Mouse (Mus musculus): ENCODE results near the gene Laptm5.

Gene Laptm5

DNA sequence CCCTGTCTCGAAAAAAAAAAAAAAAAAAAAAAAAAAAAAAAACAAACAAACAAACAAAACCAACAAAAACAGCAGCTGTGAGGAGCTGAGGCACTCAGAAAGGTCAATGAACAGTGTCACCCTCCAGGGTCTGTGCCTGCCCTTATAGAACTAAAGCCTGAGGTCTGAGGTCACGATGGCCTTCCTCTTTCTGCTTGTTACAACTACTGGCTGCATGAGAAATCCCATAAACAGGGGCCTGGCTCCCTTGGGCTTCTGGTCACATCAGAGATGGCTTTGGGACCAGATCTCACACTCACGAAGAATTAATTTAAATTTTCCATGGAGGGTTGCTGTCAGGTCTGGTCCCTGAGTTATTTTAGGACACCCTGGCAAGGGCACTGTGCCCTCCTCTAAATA lies 13.5 kb upstream of the Laptm5 start:
- DNase-seq (ENCODE audit: low read depth, low spot score): no peak

DNA sequence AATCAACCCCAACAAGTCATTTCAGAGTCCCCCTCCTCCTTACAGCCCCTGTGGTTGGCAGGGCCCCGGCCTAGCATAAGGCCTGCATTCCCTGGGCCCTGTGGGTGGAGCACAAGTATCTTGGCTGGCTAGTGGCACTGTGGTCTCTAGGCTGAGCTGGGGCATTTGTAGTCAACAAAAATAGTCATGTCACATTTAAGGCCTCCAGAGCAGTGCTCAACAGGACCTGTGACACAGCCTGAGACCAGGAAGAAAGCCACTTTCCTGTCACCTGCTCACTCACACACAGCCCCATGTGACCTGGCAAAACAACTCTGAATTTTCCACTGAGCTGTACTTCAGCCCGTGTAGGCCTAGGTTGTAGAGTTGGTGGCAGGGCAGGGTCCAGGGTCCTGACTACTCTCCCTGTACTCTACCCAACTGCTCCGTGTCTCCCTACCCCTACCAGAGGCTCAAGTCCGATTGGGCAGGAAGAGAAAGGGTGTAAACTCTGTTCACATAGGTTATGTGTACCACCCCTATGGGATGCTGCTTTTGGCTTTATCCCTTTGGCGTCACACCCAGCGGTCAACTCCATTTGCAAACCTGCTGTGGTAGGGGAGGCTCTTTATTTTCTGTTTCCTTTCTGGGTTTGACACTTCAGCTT lies 13.0 kb upstream of the Laptm5 start:
- no peak for DNase-seq (ENCODE audit: low read depth, low spot score)

DNA sequence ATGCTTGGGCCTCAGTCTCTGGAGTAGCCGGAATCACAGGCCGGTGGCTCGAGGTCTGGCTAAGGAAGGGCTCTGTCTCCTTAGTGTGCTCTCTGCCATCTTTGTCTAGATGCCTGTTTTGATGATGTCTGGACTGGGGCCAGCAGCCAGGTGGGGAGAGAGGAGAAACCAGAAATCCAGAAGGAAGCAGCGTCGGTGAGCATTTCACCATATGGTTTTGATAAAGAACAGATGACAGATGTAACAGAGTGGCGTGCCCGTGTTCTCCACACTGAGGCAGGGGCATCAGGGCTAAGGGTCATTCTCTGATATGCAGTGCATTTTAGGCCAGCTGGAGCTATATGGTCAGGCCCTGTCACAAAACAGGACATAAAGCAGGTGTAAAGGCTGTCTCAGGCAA lies 12.2 kb upstream of the Laptm5 start:
- DNase-seq (ENCODE audit: low read depth, low spot score): no peak

DNA sequence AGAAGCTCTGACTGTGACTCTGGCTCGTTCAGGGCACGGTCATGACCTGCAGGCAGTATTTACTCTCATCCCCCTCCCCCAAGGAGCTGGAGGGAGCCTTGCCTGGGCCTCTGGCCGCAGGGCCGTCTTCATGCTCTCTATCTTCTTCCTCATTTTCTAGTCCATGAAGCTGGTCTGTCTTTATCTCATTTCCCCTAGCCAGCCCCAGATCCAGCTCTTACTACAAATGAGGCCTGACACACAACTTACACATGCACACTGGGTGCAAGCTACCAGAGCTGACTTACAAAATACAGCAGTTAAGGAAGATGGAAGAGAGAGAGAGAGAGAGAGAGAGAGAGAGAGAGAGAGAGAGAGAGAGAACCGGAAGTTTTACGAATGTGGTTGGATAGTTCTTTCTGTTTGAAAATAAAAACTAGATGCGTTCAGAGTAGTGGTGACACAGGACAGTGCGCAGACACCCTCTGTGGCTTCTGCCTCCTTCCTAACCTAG lies 10.6 kb upstream of the Laptm5 start:
- no peak for DNase-seq (ENCODE audit: low read depth, low spot score)

DNA sequence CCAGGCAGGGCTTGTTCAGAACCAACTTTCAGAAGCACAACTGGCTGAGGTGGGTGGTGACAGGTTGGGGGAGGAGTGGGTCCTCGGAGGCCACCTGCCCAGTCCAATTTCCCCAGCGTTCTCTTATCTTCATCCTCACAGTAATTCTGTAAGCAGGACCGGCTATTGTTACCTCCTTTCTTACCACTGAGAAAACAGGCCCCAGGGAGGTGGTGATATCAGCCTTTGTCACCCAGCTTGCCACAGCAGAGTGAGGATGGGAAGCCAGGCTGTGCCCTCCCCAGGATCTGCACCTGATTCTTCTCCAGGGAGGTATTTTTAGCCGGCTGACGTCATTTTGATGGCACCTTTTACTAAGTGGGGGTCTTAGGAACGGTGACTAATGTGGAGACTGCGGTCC lies 7.9 kb upstream of the Laptm5 start:
- no peak for DNase-seq (ENCODE audit: low read depth, low spot score)

DNA sequence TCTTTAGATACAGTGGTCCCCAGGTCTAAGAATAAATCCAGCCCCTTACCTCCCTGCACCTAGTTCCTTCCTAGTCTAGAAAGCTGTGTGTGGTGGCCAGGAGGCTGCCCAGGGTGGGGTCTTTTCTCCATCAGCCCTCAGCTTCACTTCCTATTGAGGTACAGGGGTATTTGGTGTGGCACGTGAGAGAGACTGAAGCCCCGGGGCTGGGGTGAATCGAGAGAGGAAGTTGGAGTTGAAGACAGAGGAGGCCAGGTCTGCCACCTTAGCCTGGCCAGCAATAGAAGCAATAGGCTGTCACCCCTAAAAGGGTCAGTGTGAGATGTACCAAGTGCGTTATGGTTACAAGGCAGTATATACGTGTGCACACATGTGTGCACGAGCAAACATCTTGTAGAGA lies 7.0 kb upstream of the Laptm5 start:
- DNase-seq (ENCODE audit: low read depth, low spot score): no peak

DNA sequence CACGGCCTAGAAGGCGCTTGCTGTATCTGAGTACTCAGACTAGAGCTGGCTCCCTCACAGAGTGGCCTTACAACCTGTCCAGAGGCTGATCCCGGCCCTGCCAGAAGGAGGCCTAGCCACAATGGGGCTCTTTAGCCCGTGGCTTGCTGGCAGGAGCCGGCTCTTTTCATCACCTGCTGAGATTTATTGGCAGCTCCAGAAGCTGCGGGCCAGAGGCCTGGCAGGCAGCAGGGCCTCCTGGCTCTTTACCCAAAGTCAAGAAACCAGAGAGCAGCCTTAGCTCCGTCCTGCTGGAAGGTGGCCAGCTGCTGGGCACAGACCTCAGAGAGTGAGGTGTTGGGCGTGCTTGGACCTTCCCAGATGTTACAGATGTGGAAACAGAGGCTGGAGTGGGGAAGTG lies 6.6 kb upstream of the Laptm5 start:
- DNase-seq (ENCODE audit: low read depth, low spot score): peak; percentile 72

DNA sequence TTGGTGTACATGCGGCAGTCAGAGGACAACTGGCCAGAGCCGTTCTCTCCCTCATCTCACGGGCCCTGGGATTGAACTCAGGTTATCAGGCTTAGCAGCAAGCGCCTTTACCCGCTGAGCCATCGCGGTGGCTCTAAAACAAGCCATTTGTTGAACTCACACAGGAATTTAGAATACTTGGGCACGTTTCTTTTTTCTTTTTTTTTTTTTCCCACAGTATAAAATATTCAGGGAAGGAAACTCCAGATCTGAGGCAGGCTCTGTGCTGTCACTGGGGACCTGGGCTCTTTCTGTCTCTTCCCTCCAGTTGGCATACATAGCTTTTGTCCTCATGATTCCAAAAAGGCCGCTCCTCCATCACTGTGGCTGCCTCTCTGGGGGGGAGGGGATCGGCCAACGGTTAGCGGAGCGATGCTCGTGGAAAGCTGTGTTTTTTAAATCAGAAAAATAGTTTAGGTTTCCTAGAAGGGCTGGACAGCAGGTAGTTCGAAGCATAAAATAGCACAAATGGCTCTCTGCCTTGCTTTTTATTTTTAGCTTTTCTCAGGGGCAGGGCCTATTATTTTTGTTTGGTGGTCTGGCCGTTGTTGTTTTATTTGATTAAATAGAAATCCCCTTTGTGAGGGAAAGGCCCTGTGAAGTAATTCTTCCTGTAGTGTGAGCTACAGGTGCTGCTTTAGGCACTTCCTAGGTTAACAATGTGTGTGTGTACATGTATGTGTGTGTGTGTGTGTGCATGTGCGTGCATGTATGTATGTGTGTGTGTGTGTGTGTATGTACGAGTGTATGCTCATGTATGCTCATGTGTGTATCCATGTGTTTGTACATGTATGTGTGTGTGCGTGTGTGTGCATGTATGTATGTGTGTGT lies 5.5 kb upstream of the Laptm5 start:
- no peak for DNase-seq (ENCODE audit: low read depth, low spot score)

DNA sequence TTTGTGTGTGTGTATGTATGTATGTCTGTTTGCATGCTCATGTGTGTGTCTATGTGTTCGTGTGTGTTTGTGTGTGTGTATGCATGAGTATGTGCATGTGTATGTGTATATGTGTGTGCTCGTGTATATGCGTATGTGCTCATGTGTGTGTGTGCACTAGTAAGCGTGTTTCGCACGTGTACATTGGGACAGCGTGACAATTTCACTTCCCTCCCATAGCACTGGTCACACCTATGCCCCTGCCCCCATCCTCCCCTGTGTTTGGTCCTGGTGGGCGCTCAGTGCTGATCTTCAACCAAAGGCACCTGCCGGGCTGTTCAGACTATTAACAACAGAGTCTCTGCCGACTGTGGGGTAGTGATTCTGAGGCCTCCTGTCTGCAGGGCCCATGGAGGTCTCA lies 4.8 kb upstream of the Laptm5 start:
- DNase-seq (ENCODE audit: low read depth, low spot score): no peak

DNA sequence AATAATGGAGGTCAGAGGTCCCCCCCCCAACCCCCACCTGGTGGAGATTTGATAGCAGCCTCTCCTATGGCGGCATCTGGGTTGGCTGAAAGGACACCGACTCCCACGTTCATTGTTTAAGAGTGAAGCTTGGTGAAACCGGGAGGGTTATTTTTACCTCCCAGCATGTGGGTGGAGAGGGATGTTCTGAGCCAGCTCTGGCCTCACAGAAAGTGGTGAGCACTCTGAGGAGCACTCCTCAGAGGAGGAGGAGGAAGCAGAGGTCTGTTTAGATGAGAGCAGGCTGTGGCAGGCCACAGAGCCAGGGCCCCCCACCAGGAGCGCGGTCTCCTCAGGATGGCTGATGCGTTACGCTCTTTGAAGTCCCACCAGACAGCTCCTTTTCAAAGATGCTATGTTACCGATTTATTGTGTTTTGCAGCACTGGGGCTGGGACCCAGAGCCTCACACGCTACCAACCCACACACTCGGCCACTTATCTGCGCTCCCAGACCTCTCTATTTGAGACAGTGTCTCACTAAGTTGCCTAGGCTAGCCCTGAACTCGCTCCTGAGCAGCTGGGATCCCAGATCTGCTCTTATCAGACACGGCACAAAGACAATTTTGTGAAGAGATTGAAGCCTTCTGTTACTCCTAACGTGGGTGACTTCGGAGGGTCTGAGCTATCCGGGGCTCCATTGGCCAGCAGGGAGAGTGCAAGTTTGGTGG lies 3.6 kb upstream of the Laptm5 start:
- DNase-seq (ENCODE audit: low read depth, low spot score): no peak

DNA sequence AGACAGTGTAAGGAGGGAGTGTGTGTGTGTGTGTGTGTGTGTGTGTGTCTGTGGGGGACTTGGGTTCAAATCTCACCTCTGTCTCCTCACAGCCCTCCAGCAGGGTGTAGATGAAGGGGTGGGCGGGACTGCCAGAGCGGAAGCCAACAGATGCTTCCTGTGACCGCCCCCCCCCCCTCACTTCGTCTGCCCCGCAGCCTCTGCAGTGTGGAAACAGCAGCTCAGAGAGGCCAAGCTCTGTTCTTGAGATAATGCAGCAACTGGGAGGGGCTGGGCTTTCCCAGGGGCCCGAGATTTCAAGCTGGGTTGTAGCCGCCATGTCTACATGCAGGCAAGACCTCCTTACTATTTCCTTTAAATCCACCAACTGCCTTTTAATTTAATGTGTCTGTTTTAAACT lies 2.3 kb upstream of the Laptm5 start:
- no peak for DNase-seq (ENCODE audit: low read depth, low spot score)

DNA sequence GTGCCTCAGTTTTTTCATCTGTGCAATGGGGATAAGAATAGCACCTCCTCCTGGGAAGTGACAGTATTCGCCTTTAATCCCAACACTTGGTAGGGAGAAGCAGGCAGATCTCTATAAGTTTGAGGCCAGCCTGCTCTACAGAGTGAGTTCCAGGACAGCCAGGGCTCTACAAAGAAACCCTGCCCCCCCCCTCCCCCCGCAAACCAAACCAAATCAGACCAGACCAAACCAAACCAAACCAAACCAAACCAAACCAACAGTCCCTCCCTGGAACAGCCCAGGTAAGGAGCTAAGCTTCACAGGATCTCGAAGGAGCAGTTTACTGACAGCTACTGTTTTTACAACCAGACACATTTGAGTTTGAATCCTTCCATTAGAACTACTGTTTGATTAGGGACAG lies 299 bp upstream of the Laptm5 start:
- no peak for DNase-seq (ENCODE audit: low read depth, low spot score)

DNA sequence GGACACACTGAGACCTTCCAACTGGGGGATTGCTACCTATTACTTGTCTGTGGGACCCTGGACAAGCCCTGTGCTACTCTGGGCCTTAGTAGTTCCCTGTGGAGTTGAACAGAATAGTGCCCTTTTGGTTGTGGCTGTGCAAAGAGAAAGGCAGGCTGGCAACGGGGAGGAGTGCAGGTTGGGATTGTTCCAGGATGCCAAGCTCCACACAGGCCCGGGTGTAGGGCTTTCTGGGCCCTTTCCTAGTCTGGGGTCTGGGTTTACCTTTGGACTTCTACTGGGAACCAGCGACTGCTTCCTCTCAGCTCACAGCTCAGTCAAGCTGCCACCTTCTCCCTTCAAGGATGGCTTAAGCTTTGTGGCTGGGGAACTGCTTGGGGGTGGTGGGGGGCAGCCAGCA lies 586 bp downstream of the Laptm5 start:
- no peak for DNase-seq (ENCODE audit: low read depth, low spot score)

DNA sequence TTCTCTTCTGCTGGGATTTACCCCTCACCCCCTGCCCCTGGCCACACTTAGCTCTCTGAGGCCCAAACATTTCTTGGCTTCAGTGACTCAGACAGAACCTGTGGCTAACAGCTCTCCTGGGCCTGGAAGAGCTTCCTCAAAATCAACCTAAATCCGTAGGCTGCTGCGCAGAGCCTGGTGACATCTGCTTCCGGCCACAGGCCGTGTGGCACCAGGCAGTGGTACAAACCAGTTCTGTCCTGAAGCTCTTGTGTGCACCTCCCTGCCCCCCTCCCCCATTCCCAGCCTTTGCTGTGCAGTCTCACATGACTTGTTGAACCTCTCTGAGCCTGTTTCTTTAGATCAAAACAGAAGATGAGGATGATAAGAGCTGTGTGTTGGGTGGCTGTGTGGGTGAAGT lies 1.1 kb downstream of the Laptm5 start:
- no peak for DNase-seq (ENCODE audit: low read depth, low spot score)

DNA sequence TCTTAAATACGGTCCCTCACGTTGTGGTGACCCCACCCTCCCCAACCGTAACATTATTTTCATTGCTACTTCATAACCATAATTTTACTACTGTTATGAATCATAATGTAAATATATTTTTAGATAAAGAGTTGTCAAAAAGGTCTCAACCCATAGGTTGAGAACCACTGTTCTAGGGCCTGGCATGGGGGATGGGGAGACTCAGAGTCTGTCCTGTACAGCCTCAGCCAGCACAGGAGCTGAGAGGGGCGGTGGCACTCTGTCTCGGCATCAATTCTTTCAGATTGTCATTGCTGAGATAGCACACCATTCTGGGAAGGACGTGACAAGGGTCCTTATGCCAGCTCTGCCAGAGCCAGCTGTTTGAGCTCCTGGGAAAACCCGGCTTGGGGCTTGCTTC lies 1.6 kb downstream of the Laptm5 start:
- DNase-seq (ENCODE audit: low read depth, low spot score): no peak

DNA sequence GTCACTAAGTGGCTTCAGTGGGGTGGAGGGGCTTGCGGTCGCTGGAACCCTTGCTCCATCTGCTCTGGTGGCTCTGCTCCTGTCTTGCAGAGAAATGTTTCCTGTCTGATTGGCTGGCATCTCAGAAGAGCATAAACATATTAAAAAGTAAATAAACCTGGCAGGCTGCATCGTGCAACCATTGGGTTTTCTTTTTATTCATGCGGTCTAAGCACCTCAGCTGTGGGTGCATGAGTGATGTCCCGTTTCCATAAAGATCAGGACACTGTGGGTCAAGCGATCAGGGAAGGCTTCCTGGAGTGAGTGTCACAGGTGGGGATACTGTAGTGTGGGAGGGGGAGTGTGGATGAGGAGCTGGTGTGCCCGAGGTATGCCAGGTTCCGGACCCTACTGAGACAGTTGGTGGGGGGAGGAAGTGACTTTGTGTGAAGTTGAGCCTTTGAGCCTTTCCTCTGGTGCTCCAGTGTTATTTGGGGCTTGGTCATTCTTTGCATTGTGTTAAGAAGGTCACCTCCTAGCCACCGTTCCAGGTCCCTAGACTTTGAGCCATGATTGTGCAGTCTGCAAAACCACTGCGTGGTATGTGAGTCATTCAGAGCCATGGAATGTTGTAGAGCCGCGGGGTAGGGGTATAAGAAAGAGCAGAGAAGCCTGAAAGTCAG lies 2.2 kb downstream of the Laptm5 start:
- DNase-seq (ENCODE audit: low read depth, low spot score): peak; percentile 18

DNA sequence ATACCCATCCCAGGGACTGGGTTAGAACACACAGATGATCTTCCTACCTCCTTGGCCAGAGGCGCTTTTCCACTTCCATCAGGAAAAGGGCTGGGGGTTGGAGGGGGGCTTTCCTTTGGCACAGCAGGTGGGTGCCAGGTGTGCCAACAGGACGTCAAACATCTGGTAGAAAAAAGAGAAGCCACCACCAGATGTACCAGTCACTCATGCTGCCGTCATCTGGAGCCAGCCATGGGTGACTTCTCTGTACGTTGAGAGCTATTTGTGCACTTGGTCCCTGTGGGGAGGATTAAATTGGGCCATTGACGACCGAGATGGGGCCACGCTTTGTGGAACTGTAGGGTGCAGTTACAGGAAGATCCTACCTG lies 2.7 kb downstream of the Laptm5 start:
- DNase-seq (ENCODE audit: low read depth, low spot score): no peak

DNA sequence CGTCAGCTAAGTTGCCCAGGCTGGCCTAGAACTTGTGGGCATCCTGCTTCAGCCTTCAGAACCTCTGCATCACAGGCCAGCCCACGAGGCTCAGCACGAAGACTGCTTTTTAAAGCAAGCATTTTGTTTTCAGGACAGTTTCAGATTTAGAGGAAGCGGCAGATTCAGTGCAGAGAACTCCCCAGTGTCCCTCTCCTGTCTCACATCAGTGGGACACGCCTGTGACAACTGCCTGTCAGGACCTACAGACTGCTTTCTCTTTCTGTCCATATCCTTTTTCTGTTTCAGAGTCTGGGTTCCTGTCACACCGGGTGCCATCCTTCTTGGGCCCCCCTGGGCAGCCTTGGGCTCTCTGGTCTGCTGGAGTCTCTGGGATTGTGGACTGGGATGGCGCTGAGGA lies 3.7 kb downstream of the Laptm5 start:
- DNase-seq (ENCODE audit: low read depth, low spot score): no peak

DNA sequence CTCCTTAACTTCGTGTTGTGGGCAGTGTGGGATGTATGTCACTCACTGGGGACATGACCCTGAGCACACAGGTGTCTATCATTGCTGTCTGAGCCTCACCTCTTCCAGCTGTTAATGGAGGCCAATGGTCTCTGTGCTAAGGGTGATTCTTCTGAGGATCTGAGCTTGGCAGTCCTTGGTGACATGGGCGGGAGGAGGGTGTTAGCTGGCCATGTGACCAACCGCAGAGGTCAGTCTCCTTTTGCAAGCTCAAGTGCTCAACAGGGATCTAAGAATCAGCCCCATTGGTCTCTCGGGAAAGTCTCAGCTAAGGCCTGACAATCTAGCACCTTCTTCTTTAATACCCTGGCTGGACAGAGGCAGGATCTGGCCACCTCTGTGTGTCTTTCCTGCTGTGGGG lies 4.6 kb downstream of the Laptm5 start:
- DNase-seq (ENCODE audit: low read depth, low spot score): no peak

DNA sequence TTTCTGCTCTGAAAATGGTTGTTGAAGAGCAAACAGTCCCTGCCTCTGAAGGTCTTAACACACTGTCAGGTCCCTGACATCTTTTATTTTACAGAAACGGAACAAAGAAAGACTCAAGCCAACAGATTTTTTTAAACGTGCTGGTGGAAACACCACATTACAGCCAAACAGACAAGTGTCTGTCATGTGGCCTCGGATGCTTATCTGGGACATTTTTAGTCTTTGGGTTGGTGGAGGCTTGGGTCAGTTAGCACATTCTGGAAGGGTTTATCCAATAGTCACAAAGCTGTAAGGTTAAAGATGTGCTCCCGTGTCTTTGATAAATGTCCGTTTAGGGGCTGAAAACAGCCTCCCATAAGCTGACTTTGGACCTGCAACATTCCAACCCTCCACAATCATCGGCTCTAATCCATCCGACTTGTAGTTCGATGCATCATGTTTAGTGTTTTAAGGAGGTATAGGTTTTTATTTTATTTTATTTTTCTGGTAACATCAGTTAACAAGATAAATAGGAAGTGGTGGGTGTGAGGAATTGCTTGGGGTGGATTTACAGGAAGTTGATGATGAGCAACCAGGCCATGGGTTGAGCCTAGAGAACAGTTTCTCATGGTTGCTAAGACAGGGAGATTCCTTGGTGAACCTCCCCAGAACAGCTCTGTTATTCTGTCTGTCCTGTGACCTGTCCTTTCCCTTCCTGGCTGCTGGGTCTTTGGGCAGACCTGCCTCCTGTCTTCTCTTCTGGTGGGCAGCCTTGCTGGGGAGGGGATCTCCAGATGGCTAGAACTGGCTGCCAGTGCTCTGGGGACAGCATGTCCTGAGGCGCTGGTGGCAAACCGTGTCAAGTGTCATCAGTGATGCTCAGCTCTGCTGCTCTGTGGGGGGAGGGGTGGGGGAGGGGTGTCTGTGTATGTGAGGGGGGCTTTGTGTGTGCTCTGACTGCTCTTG lies 6.2 kb downstream of the Laptm5 start:
- DNase-seq (ENCODE audit: low read depth, low spot score): no peak

DNA sequence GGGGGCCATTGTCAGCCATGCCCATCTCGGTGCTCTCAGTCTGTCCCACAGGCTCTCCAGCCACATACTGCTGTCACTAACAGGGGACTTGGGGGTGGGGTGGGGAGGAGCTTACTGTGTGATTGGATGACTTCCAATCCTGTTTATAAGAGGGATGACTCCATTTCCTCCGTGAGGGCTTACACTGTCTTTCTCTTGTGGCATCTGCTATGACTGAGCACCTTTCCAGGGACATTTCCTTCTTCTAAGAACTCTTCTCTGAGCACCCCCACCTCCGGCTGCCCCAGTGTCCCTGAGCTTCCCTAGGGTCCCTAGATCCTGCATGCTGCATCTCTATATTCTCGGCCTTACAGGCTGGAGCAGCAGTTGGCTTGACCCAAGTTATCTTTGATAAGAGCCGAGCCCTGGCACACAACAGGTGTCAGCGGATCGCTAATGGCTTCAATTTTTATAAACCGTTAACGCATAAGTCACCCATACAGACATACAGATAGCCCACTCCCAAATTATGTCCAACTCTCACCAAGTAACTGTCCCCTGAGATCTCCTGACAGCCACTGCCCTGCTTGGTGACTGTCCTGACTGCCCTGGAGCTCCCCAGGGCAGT lies 6.9 kb downstream of the Laptm5 start:
- DNase-seq (ENCODE audit: low read depth, low spot score): no peak
